Mouse (Mus musculus) frontal cortex, adult 2 months (tissue): ENCODE measurements around the gene Ap1b1. TPM values are rescaled to one million over a fixed set of nuclear protein-coding genes. Genes with fewer than 3 reads are reported as not detected.
"Not testable (repeated sequence)": the region's sequence is repeated elsewhere in the genome, so short reads cannot be mapped to it uniquely, and the experiment has no call there.

Source experiments
- DNase-seq, 2 experiments: peaks; one replicate each; pipeline ENCODE4 v3.0.0; 2022; ENCODE audit warnings: low spot score in 1 of 2; ENCODE audit errors: extremely low spot score in 1 of 2
- polyA plus RNA-seq: library from polyadenylated mRNA; depleted of rRNA; stranded (reverse); fragments of >200 nt; gene quantifications from 2 replicates; pipeline ENCODE4 v1.2.3, GENCODE M21; 2012

Gene Ap1b1
- polyA plus RNA-seq, 1 experiment, result 165 TPM

DNA sequence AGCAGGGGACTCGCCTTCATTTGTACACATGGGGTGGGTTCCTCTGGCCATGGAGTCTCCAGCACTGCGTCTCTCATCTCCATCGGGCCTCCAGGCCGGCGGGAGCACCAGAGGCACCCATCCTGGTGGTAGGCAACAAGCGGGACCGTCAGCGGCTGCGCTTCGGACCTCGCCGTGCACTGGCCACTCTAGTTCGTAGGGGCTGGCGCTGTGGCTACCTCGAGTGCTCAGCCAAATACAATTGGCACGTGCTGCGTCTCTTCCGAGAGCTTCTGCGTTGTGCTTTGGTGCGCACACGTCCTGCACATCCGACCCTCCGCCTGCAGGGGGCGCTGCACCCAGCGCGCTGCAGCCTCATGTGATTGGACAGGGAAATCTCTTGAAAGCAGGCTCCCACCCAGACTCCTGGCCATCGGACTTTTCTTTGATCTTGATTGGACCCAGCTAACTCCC lies 73.1 kb downstream of the Ap1b1 start:
- DNase-seq, result no peak

GRCm38 (mm10) chr11:5060756-5061412 lies 74.3 kb downstream of the Ap1b1 start:
- DNase-seq, result no peak

DNA sequence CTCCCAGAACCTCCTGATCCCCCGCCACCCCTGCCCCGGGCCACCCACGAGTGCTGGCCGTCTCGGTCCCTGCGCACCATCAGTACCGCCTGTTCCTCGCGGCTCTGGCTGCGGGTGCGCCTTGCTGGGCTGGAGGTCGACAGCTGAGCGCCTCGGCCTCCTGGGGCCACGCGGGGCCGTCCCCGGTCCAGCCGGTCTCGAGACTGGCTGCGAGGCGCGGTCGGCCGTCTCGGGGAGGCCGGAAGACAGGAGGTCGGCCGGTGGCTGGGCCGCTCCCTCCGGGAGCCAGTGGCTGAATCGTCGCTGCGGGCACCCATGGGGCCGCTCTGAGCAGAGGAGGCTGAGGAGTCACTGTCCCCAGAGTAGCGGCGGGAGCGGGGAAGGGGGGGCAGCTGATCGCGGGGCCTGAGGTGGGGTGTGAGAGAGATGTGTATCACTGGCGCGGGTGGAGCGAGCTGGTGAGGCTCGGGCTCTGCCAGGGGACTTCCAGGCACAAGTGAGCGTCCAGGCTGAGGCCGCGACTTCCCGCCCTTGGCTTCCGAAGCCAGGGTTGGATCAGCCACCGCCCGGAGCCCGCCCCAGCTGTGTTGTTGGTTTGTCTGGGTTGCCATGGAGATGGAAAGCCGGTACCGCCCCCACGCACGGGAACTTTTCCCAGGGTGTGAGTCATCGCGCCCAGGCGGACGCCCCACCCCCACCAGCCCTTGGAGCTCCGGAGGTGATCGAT lies 75.0 kb downstream of the Ap1b1 start:
- DNase-seq, result peak; percentile 90 to 99

DNA sequence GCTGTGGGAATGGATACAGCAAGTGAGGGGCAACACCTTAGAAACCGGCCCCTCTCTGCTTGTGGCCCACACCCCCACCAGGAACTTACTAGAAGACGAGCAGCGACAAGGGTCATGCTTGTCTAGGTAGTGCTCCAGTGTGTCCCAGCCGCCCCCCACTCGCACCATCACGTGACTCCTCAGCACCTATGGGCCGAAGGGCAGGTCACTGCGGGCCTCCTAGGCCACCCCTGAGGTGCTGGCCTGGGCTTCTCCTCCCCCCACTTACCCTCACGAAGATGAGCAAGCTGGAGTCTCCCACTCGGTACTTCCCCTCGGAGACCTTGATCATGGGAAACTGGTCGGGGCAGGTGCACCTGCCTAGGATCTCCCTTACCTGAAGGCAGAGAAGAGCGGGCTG lies 75.7 kb downstream of the Ap1b1 start:
- no peak for DNase-seq

DNA sequence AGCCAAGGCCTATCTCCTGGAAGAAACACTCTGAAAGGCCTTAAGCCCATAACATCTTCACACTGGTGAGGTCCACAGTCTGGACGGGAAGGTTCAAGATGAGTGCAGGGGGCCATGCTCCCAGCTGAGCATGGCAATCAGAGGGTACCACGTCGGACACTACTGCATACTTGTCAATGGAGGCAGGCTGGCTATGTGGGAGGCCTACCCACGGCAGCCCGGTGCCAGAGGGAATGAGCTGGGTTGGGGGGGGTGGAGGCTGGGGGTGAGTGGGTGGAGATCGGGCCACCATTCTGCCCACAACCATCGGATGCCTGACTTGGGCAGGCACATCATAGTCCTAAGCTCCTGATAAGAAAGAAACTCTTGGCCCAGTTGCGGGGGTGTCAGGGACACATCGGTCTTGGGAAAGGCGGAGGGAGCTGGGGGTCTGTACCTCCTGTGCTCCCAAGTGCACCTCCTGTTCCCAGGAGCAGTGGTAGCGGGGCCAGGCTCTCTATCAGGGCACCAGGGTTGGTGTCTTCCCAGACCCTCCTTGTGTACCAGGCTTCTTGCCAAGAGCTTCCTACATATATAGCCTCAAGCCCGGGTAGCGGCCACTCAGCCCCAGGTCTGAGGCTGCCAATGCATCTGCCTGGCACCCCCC lies 76.4 kb downstream of the Ap1b1 start:
- no peak for DNase-seq

GRCm38 (mm10) chr11:5063561-5064281 lies 77.1 kb downstream of the Ap1b1 start:
- DNase-seq, result no peak

DNA sequence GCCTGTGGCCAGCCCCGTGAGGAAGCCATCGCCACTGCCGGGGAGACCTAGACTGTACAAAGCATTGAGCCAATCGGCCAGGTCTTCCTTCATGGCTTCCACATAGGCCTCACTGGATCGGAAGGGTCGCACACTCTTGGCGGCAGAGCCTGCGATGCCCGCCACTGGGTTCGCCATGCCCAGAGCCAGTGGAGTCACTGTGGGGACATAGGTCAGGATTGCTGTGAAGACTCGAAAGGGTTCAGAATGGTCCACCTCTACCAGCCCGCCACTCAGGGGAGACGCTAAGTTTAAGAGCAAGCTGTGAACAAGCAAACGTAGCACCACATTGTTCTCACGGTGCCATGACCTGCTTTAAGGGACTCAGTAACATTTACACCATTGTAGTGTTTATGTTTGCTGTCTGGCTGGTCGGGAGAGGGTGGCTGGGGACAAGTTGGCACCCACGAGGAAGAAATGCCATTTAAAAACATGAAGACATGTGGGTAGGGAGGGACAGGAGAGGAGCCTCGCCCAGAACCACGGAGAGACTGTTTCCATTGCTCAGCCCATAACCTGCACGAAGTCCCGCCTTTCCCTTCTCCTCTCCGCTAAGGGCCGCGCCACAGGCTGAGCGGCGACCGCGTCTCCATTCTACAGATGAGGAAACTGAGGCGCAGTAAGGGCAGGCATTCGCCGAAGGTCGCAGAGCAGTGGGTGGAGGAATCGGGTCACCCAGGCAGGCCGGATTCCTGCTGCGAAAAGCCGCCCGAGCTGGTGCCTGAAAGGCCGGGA lies 77.8 kb downstream of the Ap1b1 start:
- DNase-seq, result peak in 1 of 2 experiments; percentile 42

DNA sequence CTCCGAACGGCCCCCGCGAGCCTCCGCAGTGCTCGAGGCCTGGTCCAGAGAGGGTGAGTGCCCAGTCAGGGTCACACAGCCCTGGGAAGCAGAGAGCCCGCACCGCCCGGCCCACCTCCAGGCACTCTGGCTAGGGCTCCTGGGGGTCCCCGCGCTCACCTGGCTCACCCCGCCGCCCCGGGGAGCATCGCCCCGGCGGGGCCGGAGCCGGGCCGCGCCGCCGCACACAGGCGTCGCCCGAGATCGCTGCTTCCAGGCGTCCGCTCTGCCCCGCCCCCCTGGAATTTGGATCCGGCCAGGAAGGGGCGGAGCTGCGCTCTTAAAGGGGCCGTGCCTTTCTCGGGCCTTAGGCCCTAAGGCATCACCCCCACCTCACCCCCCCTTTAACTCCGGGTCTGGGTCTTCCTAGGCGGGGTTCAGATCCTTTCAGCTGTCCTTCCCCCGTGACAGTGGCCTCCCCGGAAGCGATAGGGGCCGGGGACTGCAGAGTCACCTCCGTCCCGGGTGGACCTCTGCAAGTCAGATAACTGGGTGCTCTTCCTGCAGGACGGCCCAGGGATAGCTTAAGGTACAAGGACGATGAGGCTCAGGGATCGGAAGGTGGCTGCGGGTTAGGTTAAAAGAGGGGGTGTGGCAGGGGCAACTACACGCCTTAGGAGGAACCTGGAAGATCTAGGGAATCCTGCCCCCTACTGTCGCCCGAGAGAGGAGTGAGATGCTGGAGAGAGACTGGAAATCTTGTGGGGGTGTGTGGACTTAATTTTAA lies 78.6 kb downstream of the Ap1b1 start, which contains the start of gene Gas2l1:
Gene Gas2l1, minus strand, starts transcription at position 272 of the 766 bp plus-strand sequence.
- DNase-seq, result peak in 1 of 2 experiments; percentile 91

DNA sequence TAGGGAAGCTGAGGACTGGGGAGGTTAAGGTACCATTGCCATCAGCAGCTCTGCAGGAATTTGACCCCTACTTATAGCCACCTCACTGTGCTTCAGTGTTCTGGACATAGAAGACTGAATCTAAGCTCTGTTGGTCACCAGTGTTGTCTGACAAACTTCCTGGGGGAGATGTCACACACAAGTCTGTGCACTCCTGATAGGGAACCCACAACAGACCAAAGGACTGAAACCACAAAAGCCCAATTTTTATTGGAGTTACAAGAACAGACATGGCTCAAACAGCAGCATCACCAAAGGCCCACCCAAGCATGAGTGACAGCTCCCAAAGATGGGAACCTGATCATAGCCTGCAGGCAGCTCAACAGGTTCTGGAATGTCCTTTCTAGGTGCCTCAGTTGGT lies 80.4 kb downstream of the Ap1b1 start:
- DNase-seq, result no peak

- no peak for DNase-seq
Measured at GRCm38 (mm10) chr11:5068126-5068971, 81.7 kb downstream of the Ap1b1 start.

DNA sequence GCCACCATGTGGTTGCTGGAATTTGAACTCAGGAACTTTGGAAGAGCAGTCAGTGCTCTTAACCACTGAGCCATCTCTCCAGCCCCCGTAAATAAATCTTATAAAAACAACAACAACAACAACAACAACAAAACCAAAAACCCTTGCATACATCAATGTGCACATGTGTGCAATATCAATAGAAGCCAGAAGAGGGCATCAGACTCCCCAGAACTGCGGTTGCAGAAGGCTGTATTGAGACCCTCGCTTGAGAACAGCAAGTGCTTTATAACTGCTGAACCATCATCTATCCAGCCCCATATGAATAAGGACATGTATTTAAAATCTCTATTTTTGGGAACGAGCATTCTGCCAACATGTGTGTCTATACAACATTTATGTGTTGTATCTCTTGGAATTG lies 88.3 kb downstream of the Ap1b1 start:
- peak in 1 of 2 experiments; percentile 48 for DNase-seq

- no peak for DNase-seq
Measured at GRCm38 (mm10) chr11:5075760-5076159, 89.1 kb downstream of the Ap1b1 start.

GRCm38 (mm10) chr11:5076843-5077242 lies 90.2 kb downstream of the Ap1b1 start:
- DNase-seq, result not testable (repeated sequence)

- no peak for DNase-seq
Measured at GRCm38 (mm10) chr11:5089147-5089546, 102.5 kb downstream of the Ap1b1 start.

- DNase-seq, result no peak
Measured at GRCm38 (mm10) chr11:5091706-5092105, 105.1 kb downstream of the Ap1b1 start.
